Mouse (Mus musculus) cerebellum, adult 8-10 months (tissue): ENCODE measurements around the gene Naa40.
A peak's percentile ranks its signal among the peaks of the same experiment; 100 is the strongest.

ENCODE experiments used
- DNase-seq: peaks from one replicate; pipeline ENCODE4 v3.0.0; 2022

Gene Naa40

DNA sequence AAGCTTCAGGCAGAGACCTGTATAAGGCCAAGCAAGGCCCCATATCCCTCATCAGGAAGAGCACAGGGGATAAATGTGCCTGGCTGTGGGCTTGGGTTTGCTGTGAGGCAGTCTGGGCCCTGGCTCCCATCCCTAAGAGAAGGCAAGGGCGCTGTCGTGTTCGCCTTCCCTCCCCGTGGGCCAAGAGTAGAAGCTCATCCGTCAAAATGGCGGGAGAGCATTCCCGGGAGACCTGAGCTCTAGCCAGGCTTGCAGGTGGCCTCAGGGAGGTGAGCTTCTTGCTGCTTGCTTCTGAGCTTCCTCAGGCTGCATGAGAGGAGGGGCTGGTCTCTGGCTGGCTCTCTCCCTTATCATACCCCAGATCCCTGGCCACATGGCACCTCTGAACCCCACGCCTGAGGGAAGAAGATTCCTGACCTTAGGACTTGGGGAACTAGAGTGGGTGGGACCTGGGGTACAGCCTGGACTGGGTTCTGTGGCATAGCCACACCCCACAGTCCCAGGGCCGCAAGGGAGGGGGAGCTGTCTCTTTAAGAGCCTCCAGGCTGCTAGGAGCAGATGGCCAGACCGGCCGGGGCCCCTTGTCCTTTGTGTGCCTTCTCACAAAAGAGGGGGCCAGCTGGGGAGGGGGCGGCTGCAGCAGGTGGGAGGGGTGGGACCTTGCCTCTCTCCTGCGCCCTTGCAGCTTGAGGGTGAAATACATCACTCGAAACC, 24.7 kb upstream of the Naa40 start:
- peak; percentile 42 for DNase-seq

DNA sequence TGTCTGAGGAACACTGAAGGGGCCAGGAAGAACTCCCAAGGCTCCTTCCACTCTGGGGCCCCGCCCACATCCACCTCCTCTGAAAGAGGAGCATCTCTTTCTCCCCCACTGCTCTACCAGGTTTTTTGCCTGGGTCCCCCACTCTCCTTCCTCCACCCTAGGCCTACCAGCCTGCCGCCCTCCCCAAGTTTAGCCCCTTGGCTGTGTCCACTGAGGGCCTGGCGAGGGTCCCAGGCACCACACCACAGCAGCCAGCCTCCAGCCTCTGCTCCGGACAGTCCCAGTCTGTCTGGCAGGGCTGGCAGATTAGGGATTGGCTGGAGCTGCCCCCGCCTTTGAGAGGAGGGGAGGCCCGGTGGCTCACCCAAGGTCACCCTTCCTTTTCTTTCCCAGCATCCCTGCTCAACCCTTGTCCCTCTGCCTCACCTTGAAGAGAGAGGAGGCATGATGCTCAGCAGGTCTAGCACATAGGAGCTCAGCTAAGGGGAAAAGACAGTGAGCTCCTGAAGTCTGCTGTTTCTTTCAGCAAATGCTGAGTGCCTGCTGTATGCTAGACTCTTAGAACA, 23.9 kb upstream of the Naa40 start:
- DNase-seq, result peak; percentile 32

DNA sequence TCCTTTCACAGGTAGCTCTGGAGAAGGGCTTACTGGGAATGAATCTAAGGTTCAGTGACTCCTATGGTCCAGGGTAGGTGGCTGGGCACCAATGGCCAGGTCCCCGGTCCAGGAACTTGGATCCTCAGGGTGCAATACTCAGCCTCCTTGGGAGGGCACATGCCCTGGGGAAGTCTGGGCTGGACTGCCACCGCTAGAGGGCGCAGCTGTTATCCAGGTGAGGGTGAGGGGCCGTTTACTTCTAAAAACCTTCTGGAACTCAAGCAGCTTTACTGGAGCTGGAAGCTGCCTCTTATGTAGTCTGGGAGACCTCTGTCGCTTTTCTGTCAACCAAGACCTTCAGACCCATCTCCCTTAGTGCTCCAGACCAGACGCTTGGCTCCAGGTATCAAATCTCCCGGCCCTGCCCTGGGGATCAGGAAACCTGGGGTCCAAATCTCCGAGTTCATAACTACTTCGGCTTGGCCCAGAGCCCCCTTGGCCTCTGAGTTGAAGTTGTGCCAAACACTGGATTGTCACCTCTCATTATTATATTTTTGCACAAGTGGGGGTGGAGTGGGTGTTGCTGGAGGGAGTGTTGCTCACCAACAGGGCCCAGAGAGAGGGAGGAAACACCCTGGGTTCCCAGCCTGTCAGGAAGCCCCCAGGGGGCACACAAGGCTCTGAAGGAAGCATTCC, 23.2 kb upstream of the Naa40 start:
- peak; percentile 84 for DNase-seq

DNA sequence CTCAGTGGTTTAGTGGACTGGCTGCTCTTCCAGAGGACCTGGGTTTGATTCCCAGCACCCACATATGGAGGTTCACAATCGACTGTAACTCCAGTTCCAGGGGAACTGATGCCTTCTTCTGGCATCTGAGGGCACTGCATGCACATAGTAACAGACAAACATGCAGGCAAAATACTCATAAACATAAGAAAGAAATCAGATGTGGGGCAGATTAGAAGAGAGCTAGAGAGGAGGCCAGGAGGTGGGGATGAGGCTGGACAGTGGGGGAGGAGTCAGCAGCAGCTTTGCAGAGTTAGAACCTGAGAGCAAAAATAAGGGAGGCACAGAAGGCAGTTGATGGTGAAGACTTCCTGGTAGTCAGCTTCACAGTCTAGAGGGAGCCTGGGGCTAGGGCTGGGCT, 21.6 kb upstream of the Naa40 start:
- DNase-seq, result no peak

DNA sequence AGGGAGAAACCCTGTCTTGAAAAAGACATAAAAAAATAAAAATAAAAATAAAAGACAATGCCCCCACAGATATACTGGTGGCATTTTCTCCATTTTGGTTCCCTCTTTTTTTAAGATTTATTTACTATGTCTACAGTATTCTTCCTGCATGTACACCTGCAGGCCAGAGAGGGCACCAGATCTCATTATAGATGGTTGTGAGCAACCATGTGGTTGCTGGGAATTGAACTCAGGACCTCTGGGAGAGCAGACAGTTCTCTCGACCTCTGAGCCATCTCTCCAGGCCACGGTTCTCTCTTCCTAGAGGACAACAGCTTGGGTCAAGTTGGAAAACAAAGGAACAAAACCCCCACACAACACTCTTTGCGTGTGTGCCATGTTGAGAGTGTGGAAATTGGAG, 21.0 kb upstream of the Naa40 start:
- DNase-seq, result no peak

DNA sequence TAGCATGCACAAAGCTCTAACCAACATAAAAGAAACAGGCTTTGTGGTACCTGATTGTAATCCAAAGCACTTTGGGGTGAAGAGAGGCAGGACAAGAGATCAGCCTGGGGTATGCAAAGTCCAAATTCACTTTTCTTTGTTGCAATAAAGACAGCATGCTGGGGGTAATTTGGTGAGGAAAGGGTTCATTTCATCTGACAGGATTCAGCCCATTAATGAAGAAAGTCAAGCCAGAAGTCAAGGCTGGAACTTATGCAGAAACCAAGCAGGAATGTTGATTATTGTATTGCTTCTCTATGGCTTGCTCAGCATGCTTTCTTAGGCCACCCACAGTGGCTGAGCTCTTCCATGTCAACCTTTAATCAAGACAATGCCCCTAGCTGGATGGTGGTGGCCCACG, 20.5 kb upstream of the Naa40 start:
- no peak for DNase-seq

DNA sequence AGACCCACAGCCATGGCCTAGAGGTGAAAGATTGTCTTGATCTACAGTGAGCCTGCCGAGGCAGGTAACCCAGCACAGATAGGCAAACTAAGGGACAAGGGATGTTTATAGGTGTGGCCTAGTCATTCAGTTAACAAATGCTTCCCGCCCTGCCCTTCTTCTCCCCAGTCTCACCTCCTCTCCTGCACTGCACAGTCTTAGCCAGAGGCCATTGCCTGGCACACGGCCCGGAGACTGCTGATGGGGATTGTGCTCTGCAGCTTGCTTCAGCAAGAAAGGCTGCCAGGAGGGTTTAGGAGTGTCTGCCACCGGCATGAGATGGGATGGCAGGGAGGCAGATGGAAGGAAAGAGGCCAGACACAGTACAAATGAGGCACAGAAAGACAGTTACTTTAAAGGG, 16.9 kb upstream of the Naa40 start:
- peak; percentile 16 for DNase-seq

DNA sequence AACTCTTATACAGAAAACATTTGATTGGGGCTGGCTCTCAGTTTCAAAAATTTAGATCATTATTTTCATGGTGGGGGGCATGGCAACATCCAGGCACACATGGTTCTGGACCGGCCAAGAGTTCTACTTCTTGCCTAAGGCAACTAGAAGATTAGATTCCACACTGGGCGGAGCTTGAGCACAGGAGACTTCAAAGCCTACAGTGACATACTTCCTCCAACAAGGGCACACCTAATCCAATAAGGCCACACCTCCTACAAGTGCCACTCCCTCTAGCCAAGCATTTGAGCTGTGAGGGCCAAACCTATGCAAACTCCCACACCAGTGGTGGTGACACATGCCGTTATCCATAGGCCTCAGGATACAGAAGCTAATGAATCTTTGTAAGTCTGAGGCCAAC, 5.0 kb upstream of the Naa40 start:
- DNase-seq, result no peak

DNA sequence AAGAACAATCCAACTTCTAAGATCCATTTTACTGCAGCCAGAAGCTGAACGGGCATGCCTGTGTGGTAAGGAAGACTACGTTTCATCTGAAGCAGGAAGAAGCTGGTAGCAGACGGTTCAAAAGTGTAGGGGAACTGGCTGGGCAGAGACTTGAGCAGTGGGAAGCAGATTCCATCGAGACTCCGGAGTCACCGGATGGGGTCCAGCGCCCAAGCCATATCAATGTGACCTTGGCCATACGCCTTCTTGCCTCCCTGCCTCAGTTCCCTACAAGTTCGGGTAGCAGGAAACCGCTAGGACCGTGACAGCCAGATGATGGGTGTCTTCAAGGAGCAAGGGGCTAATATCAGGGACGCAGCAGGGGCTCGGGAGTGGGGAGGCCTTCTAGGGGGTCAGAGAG, 692 bp downstream of the Naa40 start:
- peak; percentile 37 for DNase-seq

DNA sequence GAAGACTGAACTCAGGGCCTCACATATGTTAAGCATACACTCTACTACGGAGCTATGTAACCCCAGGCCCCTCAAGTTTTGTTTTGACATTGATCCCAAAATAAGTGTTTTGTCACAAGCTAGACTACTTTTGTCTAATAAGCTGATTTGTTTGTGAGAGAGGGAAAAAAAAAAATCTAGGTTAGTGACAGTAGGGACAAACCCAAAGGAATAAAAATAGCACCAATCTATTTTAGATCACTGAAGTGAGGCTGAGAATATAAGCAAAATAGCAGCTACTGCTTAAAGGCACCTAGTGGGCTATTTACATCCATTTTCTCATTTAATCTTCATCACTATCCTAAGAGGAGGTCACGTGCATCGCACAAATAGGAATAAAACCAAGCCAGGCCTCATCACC, 1.4 kb downstream of the Naa40 start:
- no peak for DNase-seq

DNA sequence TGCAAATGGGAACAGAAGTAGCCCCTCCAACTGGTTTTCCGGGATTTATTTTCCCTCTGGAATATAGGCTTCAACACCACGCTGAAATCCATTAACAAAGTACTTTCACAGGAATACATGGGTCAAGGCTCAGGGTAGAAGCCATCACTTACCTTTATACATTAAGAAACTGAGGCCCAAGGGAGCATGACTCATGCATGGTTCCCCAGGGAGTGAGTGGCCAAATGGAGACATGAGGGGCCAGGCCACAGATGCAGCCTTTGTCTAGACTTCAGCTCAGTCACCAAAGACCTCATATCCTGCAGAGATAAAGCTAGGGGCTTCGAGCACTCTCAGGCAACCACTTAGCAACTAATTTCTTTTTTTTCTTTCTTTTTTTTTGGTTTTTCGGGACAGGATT, 4.2 kb downstream of the Naa40 start:
- no peak for DNase-seq

DNA sequence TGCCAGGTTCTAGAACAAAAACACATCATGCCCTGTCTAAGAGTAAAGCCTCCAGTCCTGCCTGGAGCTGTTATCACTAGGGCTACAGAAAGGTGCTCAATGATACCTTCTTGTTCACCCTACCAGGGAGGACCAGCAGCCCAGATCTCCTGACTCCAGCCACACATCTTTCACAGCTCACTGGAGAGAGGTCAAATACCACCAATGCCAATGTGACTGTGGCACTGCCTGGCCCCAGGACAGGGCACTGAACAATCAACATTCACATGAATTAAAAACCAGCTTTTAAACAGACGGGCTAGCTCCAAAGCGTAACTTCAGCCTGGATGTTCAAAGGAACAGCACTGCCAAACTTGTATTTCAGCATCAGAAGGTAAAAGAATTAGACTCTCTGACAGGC, 5.0 kb downstream of the Naa40 start:
- DNase-seq, result no peak

DNA sequence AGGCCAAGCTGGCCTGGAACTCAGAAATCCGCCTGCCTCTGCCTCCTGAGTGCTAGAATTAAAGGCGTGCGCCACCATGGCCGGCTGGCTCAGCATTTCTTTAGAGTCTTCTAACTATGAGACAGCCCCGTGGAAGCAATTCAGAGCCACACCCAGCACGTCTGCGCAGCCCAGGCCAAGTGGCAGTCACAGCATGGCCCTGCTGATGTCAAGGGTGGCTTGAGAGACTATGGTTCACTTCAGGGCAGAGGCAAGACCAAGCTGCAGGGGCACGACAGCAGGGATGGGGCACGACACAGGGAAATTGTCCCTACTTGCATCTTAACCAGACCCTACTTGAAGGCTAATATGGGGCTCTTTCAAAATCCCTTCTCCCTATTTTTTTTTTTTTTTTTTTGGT, 5.5 kb downstream of the Naa40 start:
- DNase-seq, result no peak

DNA sequence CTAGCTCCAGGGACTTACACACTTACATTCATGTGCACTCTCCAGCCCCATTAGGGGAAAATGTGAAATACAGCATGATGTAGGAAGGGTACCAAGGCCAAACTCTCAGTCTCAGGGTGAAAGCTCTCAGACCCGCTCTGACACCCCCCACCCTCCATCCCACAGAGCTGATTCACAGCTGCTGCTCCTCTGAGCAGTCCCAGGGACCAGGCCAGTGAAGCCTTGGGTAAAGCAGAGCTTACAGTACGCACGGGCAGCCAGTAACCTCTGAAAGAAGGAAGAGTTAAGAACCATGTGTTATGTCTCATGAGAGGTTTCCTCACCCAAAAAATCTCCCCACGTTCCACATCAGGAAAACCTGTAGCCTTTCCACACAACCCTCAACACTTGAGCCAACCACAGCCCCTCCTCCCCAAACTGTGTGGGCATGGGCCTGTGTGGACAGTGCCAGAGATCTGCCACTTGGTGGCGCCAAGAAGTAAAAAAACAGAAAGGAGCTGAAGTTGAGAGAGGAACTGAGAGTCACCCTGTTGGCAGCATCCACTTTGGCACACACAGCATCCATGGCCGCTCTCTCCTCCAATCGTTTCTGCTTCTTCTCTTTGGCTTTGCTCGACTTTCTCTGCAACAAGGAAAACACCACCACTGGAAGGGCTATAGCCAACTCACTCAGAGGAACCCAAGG, 6.3 kb downstream of the Naa40 start:
- peak; percentile 74 for DNase-seq

DNA sequence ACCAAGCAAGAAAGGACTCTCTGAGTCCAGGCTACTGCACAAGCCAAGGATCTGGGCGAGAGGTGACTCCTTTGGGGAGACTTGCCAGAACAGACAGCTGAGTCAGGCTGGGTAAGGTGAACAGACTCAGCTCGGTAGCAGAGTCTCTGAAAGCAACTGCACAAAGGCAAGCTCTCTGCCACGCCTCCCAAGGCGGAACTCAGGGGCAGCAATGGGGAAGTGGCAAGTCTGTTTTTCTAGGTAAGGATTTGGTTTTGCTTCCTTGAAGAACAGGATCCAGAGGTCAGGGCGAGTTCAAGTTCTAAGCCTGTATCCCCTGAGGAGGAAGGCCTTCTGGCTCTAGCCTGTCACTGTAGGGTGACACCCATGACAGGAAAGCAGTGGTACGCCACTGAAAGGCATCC, 14.5 kb downstream of the Naa40 start:
- DNase-seq, result no peak

DNA sequence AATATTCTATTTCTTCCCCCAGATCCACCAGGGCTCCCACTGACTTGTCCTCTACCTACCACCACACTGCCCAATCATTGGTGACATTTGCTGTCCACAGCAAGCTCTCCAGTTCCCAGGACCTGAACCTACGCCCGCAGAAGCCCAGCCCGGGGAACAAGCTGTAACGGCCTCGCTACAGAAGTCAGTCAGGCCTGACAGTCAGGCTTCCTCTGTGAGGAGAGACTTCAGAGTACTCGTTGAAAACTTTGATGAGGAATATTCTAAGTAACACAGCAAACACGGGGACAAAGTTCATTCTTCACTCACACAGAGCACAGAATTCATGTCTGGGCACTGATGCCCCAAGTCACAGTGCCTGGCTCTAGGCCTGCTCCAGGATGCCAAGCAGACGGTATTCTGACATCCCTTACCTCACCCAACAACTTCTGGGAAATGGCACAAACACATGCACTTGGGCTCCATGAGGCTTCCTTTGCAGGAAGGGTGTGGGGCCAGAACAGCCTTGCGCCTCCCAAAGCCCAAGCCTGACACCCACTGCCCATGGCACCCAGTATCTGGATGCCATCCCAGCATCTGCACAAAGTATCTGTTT, 15.8 kb downstream of the Naa40 start:
- no peak for DNase-seq

DNA sequence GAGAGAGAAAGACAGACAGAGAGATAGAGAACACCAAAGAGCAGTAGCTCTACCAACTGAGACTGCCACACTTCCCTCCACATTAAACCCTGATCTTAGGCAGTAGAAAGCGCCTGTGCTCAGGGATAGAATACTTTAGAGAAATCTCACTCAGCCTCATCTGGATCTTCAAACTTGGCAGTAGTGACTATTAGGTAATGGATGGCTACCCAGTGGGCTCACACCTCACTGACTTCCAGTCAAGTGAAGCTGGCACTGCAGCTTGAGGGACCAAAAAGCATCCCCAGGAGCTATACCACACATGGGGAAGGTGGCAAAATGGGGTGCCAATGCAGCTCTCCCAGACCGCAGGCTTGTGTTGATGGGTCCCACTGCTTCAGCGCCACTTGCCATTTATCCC, 16.7 kb downstream of the Naa40 start:
- DNase-seq, result no peak

DNA sequence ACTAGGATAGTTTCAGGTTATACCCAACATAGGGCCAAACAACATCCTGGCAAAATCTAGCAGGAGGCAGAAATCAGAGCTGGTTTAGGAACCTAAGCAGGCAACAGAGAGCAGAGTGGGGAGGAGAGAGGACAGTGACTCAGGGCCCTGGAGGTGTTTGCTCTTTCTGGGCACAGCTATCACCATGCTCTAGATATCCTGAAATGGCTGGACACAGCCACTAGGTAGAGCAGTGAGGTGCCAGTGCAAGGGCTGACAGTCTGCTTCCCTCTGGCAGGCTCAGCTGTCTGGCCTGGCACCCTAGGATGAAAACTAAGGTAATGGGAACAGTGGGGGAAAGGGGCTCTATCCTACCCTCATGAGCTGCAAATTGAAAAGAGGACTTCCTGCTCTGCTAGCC, 17.5 kb downstream of the Naa40 start:
- no peak for DNase-seq

DNA sequence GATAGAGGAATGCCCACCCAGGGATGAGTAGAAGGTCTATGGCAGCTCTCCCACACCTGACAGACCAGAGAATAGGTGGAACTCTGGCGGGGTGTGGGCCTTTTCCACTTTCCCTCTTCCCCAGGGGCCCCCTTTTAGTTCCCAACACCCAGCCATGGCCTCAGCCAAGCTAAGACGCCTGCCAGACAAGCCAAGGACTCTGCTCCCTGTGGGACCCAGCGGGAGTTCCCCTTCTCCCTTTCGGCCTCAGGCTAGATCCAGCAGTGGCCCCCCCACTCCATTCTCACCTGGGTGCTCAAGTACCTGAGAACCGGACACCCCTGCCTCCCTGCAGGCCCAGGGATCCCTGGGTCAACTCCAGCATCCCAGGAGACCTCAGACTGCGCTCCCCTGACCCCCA, 18.8 kb downstream of the Naa40 start:
- DNase-seq, result no peak

DNA sequence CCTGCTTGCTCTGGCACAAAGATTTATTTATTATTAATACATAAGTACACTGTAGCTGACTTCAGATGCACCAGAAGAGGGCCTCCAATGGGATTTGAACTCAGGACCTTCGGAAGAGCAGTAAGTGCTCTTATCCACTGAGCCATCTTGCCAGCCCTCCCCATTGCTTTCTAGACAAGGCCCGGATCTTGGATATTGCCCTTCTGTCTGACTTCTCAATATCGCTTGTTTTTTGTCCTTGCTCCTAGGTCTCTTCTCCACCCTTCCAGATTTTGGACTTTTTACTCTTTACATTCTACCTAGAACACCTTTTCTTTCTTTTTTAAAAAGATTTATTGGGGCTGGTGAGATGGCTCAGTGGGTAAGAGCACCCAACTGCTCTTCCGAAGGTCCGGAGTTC, 22.2 kb downstream of the Naa40 start:
- no peak for DNase-seq

DNA sequence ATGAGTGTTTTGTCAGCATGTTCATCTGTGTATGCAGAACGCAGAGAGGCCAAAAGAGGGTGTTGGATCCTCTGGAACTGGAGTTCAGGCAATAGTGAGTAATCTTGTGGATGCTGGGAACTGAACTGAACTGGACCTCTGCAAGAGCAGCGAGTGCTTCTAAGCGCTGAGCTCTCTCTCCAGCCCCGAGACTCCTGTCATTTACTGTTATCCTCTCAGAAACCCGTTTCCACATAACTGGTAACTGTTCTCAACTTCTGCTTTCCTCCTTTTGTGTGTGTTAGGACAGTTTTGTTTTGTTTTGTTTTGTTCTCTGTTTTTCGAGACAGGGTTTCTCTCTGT, 23.1 kb downstream of the Naa40 start:
- no peak for DNase-seq

DNA sequence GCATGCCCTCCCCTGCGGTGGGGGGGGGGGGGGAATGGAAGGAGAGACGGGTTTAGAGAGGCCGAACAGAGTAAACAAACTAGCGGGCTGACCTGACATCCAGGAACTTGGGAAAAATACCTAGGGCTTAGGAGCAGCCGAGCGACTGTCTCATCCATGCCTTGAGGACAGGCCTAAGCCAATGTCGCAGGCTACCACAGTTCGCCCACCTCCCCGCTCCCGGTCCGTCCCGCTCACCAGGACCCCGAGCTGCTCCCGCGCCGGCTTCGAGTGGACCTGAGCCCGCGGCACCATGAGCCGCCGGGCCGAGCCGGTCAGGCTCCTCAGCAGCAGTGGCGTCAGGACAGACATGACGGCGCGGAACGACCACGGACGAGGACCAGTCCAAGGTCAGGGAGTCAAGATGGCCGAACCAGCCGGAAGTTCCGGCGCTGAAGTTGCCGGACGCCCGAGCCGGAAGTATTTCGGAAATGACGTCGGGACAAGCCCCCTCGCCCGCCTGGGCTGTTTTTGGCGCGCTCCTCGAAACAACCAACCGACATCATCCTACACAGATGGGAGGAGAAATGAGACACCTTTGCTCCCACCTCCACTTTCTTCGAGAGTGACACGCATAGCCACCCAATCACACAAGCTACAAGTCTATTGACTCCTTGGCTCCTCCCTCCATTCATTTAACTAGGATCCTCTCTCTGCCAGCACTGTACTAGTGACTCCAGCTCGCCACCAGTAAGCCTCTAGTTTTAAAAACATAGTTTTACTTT, 23.6 kb downstream of the Naa40 start, which contains the start of gene Cox8a:
Cox8a (minus strand) TSS at position 455 of the 764 bp plus-strand sequence.
- peak; percentile 96 for DNase-seq

DNA sequence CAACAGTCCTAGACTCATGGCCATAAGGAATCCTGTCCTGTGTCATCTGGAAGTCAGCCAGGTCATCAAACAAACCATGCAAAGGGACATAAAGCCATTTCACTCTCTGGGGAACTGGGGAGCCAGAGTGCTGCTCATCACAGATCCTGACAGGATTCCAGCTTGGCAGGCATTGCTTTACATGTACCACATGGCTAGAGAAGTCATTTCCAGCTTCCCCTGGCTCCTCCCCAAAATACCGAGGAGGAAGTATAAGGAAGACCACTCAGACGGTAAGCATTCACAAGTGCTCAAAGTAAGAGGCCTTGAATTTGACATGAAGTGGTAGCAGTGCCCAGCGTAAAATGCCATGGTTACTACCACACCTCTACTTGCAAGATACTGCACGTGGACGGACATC, 26.5 kb downstream of the Naa40 start:
- DNase-seq, result no peak
